Mouse (Mus musculus) MEL (cell line): ENCODE measurements around the gene Nrip2. TPM values are rescaled to one million over a fixed set of nuclear protein-coding genes. Genes with fewer than 3 reads are reported as not detected.

ENCODE experiments used
- DNase-seq: peaks from one replicate; pipeline ENCODE4 v3.0.0; 2011; ENCODE audit warnings: low read depth, low spot score
- H3K27ac ChIP-seq: 2 replicates; pipeline ENCODE4 v1.5.1; 2012; ENCODE audit warnings: low read depth, mild to moderate bottlenecking, control low read depth, low read length, moderate library complexity; ENCODE audit not compliant: control insufficient read depth
- H3K27me3 ChIP-seq, 2 experiments: fragments of 150-350 bp in 1 of 2; sonication (generic) in 1 of 2; 2 replicates each; pipeline ENCODE4 v1.6.1; 2012; ENCODE audit warnings: low read length in 2 of 2, mild to moderate bottlenecking in 2 of 2, improper control_type of control experiment in 1 of 2, moderate library complexity in 1 of 2; ENCODE audit not compliant: insufficient read depth in 2 of 2, control insufficient read depth in 1 of 2
- H3K36me3 ChIP-seq, 2 experiments: 2 replicates each; pipeline ENCODE4 v1.6.1; 2012 to 2014; ENCODE audit warnings: low read length in 2 of 2, improper control_type of control experiment in 1 of 2, inconsistent platforms in 1 of 2, mild to moderate bottlenecking in 1 of 2; ENCODE audit not compliant: insufficient read depth in 2 of 2, control insufficient read depth in 1 of 2
- H3K4me1 ChIP-seq, 2 experiments: fragments of 150-350 bp in 1 of 2; sonication (generic) in 1 of 2; 2 replicates each; pipeline ENCODE4 v1.6.1; 2012; ENCODE audit warnings: low read length in 2 of 2, improper control_type of control experiment in 1 of 2, mild to moderate bottlenecking in 1 of 2; ENCODE audit not compliant: insufficient read depth in 2 of 2, control insufficient read depth in 1 of 2
- H3K4me3 ChIP-seq, 2 experiments: fragments of 150-350 bp in 1 of 2; sonication (generic) in 1 of 2; 2 replicates each; pipeline ENCODE4 v1.5.1; 2012; ENCODE audit warnings: low read depth in 2 of 2, low read length in 2 of 2, mild to moderate bottlenecking in 2 of 2, moderate library complexity in 2 of 2, control low read depth in 1 of 2, improper control_type of control experiment in 1 of 2; ENCODE audit not compliant: control insufficient read depth in 1 of 2, insufficient read depth in 1 of 2
- H3K79me2 ChIP-seq: 2 replicates; pipeline ENCODE4 v1.6.1; 2012; ENCODE audit warnings: mild to moderate bottlenecking, low read length, moderate library complexity; ENCODE audit not compliant: control insufficient read depth, poor library complexity, insufficient read depth
- H3K9ac ChIP-seq: 2 replicates; pipeline ENCODE4 v1.6.1; 2012; ENCODE audit warnings: low read depth, mild to moderate bottlenecking, control low read depth, low read length, moderate library complexity; ENCODE audit not compliant: control insufficient read depth, poor library complexity, severe bottlenecking
- H3K9me3 ChIP-seq: fragments of 150-350 bp; sonication (generic); replicated peaks from 2 replicates; pipeline ENCODE4 v1.6.1; 2012; ENCODE audit warnings: mild to moderate bottlenecking, low read length, improper control_type of control experiment, moderate library complexity; ENCODE audit not compliant: insufficient read depth
- E2F4 ChIP-seq: IDR thresholded peaks from 2 replicates; pipeline ENCODE4 v1.6.1; 2011; ENCODE audit warnings: low read depth, low read length, improper control_type of control experiment, borderline replicate concordance
- GABPA ChIP-seq: IDR thresholded peaks from 2 replicates; pipeline ENCODE4 v1.6.1; 2012; ENCODE audit warnings: low read depth, mild to moderate bottlenecking, inconsistent platforms, low read length, improper control_type of control experiment, moderate library complexity
- HCFC1 ChIP-seq: IDR thresholded peaks from 2 replicates; pipeline ENCODE4 v1.6.1; 2012; ENCODE audit warnings: low read depth, mild to moderate bottlenecking, inconsistent platforms, low read length, improper control_type of control experiment, moderate library complexity
- JUND ChIP-seq: IDR thresholded peaks from 2 replicates; pipeline ENCODE4 v1.6.1; 2011; ENCODE audit warnings: low read depth, mild to moderate bottlenecking, improper control_type of control experiment, low read length
- MAZ ChIP-seq: IDR thresholded peaks from 2 replicates; pipeline ENCODE4 v1.6.1; 2012; ENCODE audit warnings: low read depth, mild to moderate bottlenecking, inconsistent platforms, low read length, improper control_type of control experiment
- MEF2A ChIP-seq: IDR thresholded peaks from 2 replicates; pipeline ENCODE4 v1.6.1; 2014; ENCODE audit warnings: low read depth, mild to moderate bottlenecking, inconsistent platforms, low read length, improper control_type of control experiment; ENCODE audit not compliant: poor library complexity, insufficient replicate concordance, severe bottlenecking; ENCODE audit errors: extremely low read depth
- MXI1 ChIP-seq: IDR thresholded peaks from 2 replicates; pipeline ENCODE4 v1.6.1; 2011; ENCODE audit warnings: mild to moderate bottlenecking, low read depth, low read length, improper control_type of control experiment
- MYB ChIP-seq: IDR thresholded peaks from 2 replicates; pipeline ENCODE4 v1.6.1; 2011; ENCODE audit warnings: mild to moderate bottlenecking, low read depth, low read length, improper control_type of control experiment
- POLR2A ChIP-seq, 2 experiments: IDR thresholded peaks; 2 replicates each; pipeline ENCODE4 v1.6.1; 2011 to 2012; ENCODE audit warnings: low read length in 2 of 2, mild to moderate bottlenecking in 2 of 2, control low read depth in 1 of 2, improper control_type of control experiment in 1 of 2, low read depth in 1 of 2, moderate library complexity in 1 of 2; ENCODE audit not compliant: control insufficient read depth in 1 of 2, insufficient read depth in 1 of 2, poor library complexity in 1 of 2
- POLR2AphosphoS5 ChIP-seq: IDR thresholded peaks from 2 replicates; pipeline ENCODE4 v1.6.1; 2012; ENCODE audit warnings: low read depth, borderline replicate concordance, mild to moderate bottlenecking, inconsistent platforms, low read length, moderate library complexity, mixed read lengths
- SMC3 ChIP-seq: IDR thresholded peaks from 2 replicates; pipeline ENCODE4 v1.6.1; 2011; ENCODE audit warnings: low read depth, low read length, improper control_type of control experiment
- TAL1 ChIP-seq: IDR thresholded peaks from 2 replicates; pipeline ENCODE4 v1.6.1; 2012; ENCODE audit warnings: mild to moderate bottlenecking, inconsistent platforms, low read length, moderate library complexity, mixed read lengths
- UBTF ChIP-seq: IDR thresholded peaks from 2 replicates; pipeline ENCODE4 v1.6.1; 2012; ENCODE audit warnings: low read depth, mild to moderate bottlenecking, inconsistent platforms, low read length, improper control_type of control experiment, moderate library complexity, borderline replicate concordance; ENCODE audit not compliant: insufficient read depth
- ZC3H11A ChIP-seq: IDR thresholded peaks from 2 replicates; pipeline ENCODE4 v1.6.1; 2012; ENCODE audit warnings: low read depth, mild to moderate bottlenecking, inconsistent platforms, low read length, improper control_type of control experiment
- ZKSCAN1 ChIP-seq: IDR thresholded peaks from 2 replicates; pipeline ENCODE4 v1.6.1; 2012; ENCODE audit warnings: low read depth, mild to moderate bottlenecking, inconsistent platforms, low read length, improper control_type of control experiment, moderate library complexity
- ZMIZ1 ChIP-seq: IDR thresholded peaks from 2 replicates; pipeline ENCODE4 v1.6.1; 2012; ENCODE audit warnings: low read depth, mild to moderate bottlenecking, inconsistent platforms, low read length, improper control_type of control experiment, moderate library complexity
- polyA plus RNA-seq, 2 experiments: library from polyadenylated mRNA; stranded (reverse) in 1 of 2; unstranded in 1 of 2; fragments of >175 nt in 1 of 2; fragments of >200 nt in 1 of 2; gene quantifications; 2 replicates each; pipeline versions ENCODE4 v1.2.1 to v1.2.4; 2012; ENCODE audit warnings: low replicate concordance in 2 of 2, low read depth in 1 of 2; ENCODE audit not compliant: insufficient read length in 2 of 2, insufficient read depth in 1 of 2, missing spikeins in 1 of 2
- total RNA-seq: library from RNA; depleted of rRNA; stranded (reverse); fragments of 300-350 nt; gene quantifications from 2 replicates; pipeline ENCODE4 v1.2.3, GENCODE M21; 2012

Nrip2 gene
- total and polyA plus RNA-seq, 3 experiments: 0.04 to 0.86 TPM; not detected in 1

DNA sequence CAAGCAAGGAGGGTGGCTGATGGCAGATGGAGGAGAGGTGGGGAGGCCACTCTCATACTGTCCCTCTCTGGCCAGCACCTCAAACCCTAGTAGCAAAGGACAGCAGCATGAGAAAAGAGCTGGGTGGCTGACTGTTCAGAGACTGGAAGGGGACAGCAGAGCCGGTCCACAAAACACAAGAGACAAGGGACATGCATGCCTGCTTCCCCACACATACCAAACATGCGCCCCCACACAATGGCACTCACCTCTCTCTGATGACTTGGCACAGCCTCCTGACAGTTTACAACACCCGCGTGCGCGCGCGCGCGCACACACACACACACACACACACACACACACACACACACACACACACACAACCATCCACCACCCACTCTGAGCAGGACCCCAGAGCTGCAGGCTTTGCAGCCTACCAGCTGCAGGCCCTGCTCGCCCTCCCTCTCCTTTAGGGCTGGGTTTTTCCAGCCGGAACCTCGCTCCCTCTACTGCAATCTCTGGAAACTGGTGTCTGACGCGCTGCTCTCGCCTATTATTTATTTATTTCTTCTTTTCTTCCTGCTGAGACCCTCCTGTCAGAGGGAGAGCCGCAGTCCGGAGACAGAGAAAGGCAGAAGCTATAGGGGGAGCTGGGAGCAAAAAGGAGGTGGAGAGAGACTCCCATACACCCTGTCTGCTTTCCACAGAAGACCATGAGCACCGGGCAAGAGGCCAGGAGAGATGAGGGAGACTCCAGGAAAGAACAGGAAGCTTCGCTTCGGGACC is 507 bp downstream of the Nrip2 start:
- Histone ChIP-seq H3K27ac (no peak overlapping the region), H3K79me2 (no peaks in the 10 kb centered on the region), H3K4me3 (no peak overlapping the region), H3K4me1 (no peaks in the 10 kb centered on the region), H3K9me3 (no peaks in the 10 kb centered on the region), H3K36me3 (no peaks in the 10 kb centered on the region), H3K9ac (no peak overlapping the region), H3K27me3 (no peaks in the 10 kb centered on the region; a peak in 1 of 4 replicates)
- TF ChIP-seq POLR2A (IDR thresholded peaks at IDR 0.05; ENCODE audit: control insufficient read depth in 1 of 2, insufficient read depth in 1 of 2, low read depth in 1 of 2, low read length in 2 of 2, poor library complexity in 1 of 2) (no peak), MAZ (no peak), POLR2AphosphoS5 (no peak), ZMIZ1 (no peak), GABPA (no peak), MXI1 (no peak), UBTF (no peak)
- DNase-seq: no peak

GRCm38 (mm10) chr6:128404708-128405107 is 5.6 kb downstream of the Nrip2 start:
- DNase-seq: no peak
- no peaks in the 10 kb centered on the region for H3K4me1 ChIP-seq
- no peak overlapping the region for H3K4me3 ChIP-seq
- H3K9me3 ChIP-seq: no peaks in the 10 kb centered on the region
- H3K79me2 ChIP-seq: no peaks in the 10 kb centered on the region
- no peak overlapping the region for H3K9ac ChIP-seq
- H3K36me3 ChIP-seq: no peaks in the 10 kb centered on the region
- TF ChIP-seq ZKSCAN1 (no peak), MYB (no peak), E2F4 (no peak), MEF2A (no peak)
- TF ChIP-seq, all 39 proteins: peak for 0
- Histone ChIP-seq H3K27me3 (no peaks in the 10 kb centered on the region), H3K27ac (no peak overlapping the region)

GRCm38 (mm10) chr6:128408544-128409125 is 9.5 kb downstream of the Nrip2 start:
- H3K36me3 ChIP-seq: no peaks in the 10 kb centered on the region
- H3K4me3 ChIP-seq: no peak overlapping the region
- H3K9me3 ChIP-seq: no peaks in the 10 kb centered on the region
- H3K9ac ChIP-seq: no peak overlapping the region
- no peaks in the 10 kb centered on the region for H3K79me2 ChIP-seq
- TF ChIP-seq SMC3 (no peak), POLR2AphosphoS5 (no peak), ZC3H11A (no peak), POLR2A (IDR thresholded peaks at IDR 0.05; ENCODE audit: control insufficient read depth in 1 of 2, insufficient read depth in 1 of 2, low read depth in 1 of 2, low read length in 2 of 2, poor library complexity in 1 of 2) (no peak), TAL1 (no peak), E2F4 (no peak), HCFC1 (no peak), MYB (no peak), JUND (no peak)
- no peak overlapping the region for H3K27ac ChIP-seq
- H3K4me1 ChIP-seq: no peaks in the 10 kb centered on the region
- no peak for DNase-seq
- H3K27me3 ChIP-seq: no peaks in the 10 kb centered on the region
